Mouse (Mus musculus) CD4-positive, CD25-positive, alpha-beta regulatory T cell, adult 2 months (primary cell): ENCODE results near the gene Axin1.
A peak's percentile ranks its signal among the peaks of the same experiment; 100 is the strongest.

Experiments
- DNase-seq: peaks from one replicate; pipeline ENCODE4 v3.0.0-alpha.2; 2012; ENCODE audit warnings: low read depth, low spot score

Axin1 gene

DNA sequence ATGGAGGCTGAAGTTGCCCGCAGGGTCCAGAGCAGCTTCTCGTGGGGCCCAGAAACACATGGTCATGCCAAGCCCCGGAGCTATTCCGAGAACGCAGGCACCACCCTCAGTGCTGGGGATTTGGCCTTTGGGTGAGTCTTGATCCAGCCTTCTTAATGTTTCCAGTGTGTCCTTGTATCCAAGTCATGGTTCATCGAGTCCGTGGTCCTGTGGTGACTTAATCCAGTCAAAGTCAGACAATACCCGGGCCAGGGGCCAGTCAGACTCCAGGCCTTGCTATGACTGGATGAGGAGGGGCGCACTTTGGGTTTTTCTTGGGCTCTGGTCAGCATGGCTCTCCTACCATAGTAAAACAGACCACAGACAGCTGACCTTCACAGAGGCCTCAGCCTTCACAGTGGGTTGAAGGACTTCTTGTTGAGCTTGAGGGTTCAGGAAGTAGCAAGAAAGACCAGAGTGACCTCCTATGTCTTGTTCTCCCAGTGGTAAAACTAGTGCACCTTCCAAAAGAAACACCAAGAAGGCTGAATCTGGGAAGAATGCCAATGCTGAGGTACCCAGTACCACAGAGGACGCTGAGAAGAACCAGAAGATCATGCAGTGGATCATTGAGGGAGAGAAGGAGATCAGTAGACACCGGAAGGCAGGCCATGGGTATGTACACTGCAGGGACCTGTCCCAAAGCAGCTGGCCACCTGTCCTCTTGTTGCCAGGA is 49.8 kb downstream of the Axin1 start:
- DNase-seq = no peak

DNA sequence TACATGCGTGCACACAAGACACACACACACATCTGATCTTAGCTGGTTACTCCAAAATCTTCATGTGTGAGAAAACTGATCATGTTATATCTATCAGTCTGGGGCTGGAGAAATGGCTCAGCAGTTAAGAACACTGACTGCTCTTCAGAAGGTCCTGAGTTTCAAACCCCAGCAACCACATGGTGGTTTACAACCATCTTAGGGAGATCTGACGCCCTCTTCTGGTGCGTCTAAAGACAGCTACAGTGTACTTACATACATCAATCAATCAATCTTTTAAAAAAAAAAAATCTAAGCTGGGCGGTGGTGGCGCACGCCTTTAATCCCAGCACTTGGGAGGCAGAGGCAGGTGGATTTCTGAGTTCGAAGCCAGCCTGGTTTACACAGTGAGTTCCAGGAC is 53.0 kb downstream of the Axin1 start:
- DNase-seq = peak; percentile 49

DNA sequence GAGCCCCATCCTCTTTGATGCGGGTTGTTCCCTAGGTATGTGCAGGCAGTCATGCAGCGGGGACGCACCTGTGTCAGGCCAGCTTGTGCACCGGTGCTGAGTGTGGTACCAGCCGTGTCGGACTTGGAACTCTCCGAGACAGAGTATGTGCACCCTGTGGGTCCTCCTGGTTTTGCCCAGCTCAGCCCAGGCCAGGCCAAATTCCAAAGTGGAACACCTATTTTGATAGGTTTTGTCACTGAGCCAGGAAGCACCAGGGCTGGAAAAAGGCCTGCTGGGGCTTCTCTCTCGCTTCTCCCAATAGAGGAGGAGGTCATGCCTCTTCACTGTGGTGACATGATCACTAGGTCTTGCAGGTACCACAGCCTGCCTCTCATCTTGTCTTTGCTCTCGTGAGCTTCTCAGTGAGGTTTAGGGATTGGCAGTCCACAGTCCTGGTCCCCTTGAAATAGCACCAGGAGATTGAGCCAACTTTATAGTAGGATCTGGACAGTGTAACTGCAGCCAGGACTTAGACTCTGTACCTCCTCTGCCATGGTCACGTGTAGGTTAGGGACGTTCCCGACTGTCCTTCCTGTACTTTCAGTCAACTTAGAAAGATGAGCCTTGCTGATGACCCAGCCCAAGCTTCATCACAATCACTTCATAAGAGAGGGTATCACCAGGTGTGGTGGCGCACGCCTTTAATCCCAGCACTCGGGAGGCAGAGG is 54.1 kb downstream of the Axin1 start:
- DNase-seq = no peak

DNA sequence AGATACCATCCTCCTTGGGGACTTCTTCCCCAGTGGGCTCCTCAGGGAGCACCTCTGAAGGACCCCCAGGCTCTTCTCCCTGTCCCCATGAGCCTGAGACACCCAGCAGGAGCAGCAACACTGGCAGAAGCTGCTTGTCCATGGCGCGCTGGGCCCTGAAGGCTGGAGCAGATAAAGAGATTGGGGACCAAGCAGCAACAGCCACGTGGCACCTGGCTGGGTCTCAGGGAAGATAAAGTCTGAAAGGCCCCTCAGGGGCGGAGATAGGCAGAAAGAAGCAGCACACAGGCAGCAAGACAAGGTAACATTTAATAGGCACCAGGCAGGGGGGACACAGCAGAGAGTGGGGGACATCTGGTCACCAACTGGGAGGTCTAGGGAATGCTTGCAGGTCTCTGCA is 60.4 kb downstream of the Axin1 start, which contains the start of gene Pdia2:
TSS of gene Pdia2 (minus strand) at position 196 of the 400 bp plus-strand sequence.
- no peak for DNase-seq

DNA sequence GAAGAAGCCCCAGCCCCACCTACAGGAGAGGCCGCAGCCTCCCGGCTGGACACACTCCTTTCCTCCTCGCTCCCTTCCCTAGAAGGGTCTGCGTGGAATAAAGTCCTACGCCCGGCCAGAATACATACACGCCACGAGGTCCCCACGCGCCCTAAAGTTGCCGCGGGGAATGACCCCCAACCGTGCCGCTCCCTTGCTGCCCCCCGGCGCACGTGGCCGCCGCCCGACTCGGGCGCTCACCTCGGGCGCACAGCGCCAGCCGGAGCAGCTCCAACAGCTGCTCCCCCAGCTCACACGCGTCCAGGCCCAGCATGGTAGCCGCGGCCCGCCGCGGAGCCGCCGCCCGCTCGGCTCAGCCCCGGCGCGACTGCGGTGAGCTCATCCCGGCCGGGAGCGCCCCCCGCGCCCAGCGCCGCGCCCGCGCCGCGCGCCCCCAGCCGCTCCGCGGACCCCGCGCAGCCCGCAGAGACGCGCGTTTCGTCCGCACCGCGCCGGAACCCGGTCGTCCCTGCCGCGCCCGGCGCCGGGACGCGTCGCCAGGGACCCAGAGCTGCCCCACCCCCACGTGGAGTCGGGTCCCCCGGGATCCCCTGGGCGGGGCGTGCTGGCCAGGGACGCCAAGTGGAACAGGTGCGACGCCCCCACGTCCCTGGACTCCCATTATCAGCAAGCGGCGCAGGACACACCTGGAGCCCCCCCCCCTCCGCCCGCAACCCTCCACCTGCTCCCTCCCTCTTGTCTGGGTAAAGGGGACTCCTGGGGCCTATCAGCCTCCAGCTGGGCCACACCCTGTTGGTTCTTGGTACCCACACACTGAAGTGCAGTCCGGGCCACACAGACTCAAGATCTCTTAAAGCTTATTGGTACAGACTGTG is 62.6 kb downstream of the Axin1 start:
- DNase-seq = peak; percentile 20

DNA sequence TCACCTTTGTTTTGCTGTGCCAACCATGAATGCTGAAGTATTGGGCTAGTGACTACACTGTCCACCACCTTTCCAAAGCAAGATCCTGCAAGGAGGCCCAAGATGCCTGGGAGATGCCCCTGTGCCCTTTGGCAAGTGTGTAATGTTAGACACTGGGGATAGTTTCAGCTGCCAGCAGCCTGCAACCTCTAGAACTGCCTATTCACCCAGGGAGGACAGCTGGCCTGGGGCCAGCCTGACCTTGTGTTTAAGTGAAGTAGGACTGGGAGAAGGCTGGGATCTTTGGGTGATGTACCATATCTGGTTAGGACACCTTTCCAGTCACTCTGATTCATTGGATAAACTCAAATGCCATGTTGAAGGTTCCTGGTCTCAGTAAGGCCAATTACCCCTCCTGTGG is 63.5 kb downstream of the Axin1 start:
- no peak for DNase-seq

DNA sequence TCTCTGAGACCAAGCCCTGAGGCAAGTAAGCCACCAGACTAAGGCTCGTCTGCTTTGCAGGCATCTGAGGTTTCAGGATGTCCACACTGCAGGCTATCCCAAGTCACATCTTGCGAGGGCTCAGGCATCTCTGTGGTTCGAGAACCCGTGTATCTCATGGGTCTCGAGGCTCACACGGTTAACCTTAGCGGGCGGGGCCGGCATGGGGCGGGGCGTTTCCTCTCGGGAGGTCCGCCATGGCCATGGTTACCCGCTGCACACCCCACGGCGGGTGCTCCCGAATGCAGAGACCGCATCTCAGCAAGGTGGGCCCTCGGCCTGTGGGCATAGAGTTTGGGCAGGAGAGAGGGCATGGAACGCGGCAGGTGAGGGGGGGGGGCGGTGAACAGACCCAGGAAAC is 64.2 kb downstream of the Axin1 start, which contains the start of gene Rgs11:
TSS of gene Rgs11 (plus strand) at position 215 of the 400 bp plus-strand sequence.
- DNase-seq = peak; percentile 66

DNA sequence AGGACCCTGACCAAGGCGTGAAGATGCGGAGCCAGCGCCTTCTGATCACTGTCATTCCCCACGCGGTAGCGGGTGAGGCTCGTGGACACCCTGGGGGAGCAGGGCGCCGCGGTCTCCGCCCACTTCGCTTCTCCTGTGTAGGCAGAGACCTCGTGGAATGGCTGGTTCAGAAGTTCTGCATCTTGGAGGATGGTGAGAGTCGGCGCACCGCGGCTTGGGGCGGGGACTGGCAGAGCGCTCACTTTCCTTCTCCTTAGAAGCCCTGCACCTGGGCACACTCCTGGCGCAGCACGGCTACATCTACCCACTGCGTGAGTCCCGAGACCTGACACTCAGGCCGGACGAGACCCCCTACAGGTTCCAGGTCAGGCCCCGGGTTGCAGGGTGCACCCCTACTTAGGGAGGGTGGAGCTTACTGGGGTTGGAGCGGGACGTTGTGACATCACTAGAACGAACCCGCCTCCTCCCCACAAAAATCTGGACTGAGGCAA is 64.9 kb downstream of the Axin1 start:
- peak; percentile 57 for DNase-seq

DNA sequence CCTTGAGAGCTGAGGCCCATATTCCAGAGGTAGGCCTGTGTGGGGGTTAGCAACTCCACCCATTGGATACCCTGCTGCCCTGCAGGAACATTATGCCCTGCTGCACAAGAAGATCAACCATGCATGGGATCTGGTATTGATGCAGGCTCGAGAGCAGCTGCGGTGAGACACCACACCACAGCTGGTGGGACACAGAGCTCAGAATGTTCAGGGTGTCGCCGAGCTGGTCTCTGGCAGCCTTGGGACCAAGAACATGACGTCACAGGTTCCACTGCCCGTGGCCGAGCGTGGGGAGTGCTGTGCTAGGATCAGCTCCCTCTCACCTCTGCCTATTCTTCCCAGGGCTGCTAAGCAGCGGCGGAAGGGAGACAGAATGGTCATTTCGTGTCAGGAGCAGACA is 66.3 kb downstream of the Axin1 start:
- no peak for DNase-seq

DNA sequence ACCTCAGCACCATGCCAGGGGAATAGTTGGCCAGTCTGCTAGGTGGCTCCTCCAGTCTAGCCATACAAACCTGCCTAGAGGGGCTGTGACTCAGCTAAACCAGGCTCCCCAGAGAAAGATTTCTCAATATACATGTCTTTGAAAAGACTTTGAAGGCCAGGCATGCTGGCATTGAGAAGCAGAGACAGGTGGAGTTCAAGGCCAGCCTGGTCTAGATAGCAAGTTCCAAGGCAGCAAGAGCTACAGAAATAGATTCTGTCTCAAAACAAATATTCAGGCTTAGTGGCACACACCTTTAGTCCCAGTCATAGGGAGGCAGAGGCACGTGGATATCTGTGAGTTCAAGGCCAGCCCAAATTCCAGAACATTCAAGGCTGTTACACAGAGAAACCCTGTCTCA is 67.9 kb downstream of the Axin1 start:
- no peak for DNase-seq

DNA sequence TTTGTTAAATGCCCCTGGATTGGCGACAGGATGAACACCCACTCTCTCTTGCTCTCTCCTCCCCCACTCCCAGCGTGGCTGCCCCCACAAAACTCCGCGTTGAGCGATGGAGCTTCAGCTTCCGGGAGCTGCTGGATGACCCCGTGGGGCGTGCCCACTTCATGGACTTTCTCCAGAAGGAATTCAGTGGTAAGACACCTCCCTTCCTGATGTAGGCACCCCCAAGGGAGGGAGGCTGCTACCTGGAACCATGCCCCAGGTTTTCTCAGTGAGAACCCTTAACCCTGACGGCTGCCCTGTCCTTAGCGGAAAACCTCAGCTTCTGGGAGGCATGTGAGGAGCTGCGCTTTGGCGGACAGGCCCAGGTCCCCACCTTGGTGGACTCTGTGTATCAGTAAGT is 69.2 kb downstream of the Axin1 start, which contains the start of gene Arhgdig:
TSS of gene Arhgdig (minus strand) at position 101 of the 400 bp plus-strand sequence.
- no peak for DNase-seq

DNA sequence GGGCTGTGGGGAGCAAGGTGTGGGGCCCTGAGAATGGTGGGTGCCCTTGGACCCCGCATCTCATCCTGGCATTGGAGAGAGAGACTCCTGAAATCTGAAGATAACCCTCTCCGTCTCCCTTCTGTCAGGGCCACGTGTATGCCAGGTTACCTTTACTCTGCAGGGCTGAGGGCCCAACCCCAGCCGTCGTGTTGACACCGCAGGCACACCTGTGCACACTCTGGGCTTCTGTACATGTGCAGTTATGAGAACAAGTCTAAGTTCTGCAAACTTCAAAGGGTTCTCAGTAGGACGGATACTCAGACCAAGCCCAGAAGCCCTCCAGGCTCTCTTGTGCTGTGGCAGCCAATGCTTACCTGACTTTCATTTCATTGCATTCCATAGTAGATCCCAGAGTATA is 73.8 kb downstream of the Axin1 start:
- DNase-seq = no peak

DNA sequence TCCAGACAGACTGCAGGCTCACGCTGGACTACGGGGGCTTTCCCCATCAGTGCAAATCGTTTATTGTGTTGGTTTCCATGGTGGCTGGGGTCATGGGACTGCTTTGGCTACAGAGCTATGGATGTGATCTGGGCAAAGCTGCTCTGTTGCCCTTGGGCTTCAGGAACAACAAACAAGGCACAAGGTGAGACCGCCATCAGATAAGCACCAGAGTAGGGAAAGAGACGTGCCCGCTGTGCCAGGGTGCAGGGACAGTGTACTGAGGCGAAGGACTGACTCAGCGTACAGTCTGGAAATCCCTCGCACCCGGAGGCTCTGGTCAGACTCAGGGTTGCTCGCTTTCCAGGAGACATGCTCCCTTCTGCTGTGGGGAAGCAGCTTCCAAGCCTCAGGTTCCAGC is 74.2 kb downstream of the Axin1 start:
- no peak for DNase-seq

DNA sequence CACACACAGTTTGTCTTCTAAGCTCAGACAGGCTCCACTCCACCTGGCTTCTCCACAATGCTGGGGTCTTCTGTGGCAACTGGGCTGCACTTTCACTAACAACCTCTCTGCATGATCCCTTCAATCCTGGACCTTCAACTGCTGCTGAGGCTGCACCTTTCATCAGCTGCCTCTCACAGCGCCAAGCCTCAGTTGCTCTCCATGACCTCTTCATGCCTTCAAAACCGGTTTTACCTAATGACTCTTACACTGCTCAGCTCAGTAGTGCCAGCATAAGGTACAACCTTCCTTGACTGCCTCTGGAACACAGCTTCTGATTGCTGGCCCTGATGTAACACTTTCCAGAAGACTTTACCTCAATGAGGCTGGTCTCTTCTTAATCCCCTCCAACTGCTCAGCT is 83.0 kb downstream of the Axin1 start:
- no peak for DNase-seq

DNA sequence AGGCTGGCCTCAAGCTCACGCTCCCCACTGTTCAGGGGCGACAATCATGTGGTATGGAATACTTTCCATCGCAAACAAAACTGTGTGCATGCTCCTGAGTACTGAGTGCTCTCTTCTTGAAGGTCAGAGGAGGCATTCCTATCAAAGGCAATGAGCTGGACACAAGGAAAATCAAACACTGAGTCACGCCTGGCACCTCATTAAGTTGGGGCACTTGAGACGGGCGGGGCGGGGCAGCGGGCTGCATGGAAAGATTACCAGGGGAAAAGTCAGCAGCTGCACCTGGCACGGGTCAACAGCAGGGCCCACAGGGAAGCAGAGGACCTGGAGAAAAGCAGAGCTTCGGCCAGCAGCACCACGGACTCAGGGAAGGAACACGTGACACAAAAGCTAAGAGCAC is 86.7 kb downstream of the Axin1 start:
- DNase-seq = no peak

DNA sequence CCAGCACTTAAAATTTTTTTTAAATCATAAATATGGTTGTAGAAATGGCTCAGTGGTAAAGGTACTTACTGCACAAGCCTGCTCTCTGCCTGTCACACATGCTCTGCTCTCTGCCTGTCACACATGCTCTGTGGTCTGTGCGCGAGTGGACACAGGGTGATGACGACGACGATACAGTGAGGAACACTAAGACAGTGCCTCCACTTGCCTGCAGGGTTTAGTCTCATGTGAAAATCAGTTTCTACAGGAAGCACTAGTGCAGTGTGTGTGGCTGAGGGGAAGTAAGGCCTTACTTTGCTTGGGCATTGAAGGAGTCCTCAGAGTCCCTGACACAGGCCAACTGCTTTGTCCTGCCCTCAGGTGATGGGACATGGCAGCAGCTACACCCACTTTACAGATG is 91.3 kb downstream of the Axin1 start:
- DNase-seq = no peak

DNA sequence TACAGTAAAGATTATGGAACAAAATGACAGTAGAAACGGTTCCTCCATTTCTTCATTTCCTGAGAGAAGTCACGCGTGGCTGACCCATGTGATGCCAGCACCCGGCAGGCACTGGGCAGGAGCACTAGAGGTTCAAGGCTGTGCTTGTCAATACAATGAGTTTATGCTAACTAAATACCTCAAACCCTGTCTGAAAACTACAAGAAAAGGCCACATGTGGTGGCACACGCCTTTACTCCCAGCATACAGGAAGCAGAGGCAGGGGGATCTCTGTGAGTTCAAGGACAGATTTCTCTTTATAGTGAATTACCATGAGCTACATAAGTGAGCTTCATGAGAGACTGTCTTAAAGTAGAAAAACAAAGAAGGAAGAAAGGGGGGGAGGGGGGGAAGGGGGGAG is 92.7 kb downstream of the Axin1 start:
- DNase-seq = no peak

DNA sequence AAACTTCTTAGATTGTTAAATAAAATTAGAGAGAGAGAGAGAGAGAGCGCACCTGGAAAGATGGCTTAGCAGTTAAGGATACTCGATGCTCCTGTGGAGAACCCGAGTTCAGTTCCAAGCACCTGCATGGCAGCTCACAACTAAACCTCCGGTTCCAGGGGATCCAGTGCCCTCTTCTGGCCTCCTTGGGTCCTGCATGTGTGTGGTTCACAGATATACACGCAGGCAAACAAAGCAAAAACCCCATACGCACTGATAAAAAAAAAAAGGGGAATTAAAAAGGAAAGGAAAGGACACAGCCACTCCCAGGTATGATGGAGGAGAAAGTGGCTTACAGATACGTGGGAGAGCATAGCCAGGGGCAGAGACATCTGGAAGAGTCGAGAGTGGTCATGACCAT is 94.4 kb downstream of the Axin1 start:
- peak; percentile 56 for DNase-seq

DNA sequence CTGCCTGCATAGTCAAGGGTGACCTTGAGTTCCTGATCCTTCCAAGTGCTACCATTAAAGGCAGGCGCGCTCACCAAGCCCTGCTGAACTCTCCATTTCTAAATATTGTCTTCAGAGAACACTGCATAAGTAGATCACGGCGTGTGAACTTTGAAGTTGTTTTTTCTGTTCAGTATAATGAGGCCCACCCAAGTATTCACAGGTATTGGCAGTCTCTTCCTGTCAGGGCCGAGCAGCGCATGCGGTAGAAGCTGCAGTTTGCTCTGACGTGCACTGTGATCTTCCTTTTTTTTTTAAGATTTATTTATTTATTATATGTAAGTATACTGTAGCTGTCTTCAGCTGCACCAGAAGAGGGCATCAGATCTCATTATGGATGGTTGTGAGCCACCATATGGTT is 95.9 kb downstream of the Axin1 start:
- DNase-seq = peak; percentile 64

DNA sequence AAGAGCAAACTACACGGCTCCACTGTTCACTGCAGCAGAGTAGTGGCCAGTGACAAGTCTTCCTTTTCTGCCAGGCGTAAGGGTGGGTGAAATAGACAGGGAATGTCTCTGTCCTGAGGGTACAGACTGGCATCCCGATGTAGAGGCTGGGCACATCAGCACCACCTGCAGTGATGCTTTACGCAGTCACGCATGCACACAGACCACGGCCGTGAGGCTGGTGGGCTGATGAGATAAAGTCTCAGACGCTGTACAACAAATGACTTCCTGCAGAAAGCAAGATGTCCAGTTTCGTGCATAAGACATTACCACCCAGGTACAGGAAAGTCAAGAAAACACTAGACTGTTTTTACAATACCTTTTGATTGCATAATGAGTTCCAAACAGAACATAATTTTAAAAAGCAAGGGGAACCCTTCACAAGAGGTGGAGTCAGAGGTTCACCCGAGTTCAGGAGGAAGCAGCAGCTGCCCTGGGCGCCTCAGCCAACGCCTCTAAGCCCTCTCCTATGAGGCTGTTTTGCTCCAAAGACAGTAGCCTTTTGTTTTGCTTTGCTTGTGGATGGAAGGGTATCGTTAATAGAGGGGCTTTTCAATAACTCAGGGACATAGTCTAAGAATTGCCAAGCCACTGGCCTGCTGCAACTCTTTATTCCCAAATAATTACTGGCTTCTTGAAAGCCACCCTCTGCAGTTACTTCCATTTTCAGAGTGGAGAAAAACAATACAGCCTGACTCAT is 96.8 kb downstream of the Axin1 start:
- no peak for DNase-seq

DNA sequence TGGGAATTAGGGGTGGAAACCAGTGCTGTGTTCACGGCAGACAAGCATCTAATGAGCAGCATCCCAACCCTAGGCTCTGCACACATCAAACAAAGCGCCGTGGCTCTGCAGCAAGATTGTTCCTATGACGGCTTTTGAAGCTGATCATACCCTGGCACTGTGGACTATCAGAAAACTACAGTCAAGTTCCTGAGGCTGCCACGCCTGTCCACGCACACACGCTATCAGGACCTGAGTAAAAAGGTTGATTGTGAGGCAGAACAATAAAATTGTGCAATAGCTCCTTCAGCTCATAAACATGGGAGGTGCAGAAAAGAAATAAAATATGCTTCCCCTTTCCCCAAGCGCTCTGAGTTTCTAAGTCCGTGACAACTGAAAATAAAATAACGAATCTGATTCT is 99.2 kb downstream of the Axin1 start:
- DNase-seq = no peak
